Mouse (Mus musculus): ENCODE data around the gene Polr3a.
A peak's percentile ranks its signal among the peaks of the same experiment; 100 is the strongest.

- TF ChIP-seq CTCF (IDR thresholded peaks at IDR 0.05; ENCODE audit: extremely low read depth, insufficient read depth, low read length) (0 out of 2 replicates have a peak, but pooled peaks have one; percentile 17), POLR2A (IDR thresholded peaks at IDR 0.05; ENCODE audit: extremely low read depth, insufficient read depth, low read length) (no peak)
Measured at GRCm38 (mm10) chr14:24510218-24510617, 23.4 kb upstream of the Polr3a start.
